Mouse (Mus musculus) fibroblast of lung, adult 2 months (primary cell): ENCODE data around the gene Aff4.

Experiments
- DNase-seq: peaks from one replicate; pipeline ENCODE4 v3.0.0-alpha.2; 2011; ENCODE audit warnings: low read depth

Gene Aff4

DNA sequence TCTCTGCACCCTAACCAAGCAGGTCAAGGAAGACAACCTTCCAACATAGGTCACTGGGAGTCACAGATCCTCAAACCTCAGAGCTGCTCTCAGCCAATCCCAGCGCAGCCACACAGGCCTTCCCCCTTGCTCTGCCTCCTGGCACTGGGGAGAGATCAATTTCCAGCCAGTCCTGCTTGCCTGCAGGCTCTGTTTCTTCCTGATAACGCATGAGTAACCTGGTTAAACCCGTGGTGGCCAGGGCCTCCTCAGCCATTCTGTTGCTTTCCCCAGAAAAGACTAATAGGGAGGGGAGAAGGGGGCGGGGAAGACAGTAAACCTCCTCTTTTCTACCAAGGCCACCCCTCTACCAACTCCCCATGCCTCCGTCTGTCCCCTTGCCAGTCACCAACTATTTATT lies 111.1 kb downstream of the Aff4 start:
- no peak for DNase-seq

DNA sequence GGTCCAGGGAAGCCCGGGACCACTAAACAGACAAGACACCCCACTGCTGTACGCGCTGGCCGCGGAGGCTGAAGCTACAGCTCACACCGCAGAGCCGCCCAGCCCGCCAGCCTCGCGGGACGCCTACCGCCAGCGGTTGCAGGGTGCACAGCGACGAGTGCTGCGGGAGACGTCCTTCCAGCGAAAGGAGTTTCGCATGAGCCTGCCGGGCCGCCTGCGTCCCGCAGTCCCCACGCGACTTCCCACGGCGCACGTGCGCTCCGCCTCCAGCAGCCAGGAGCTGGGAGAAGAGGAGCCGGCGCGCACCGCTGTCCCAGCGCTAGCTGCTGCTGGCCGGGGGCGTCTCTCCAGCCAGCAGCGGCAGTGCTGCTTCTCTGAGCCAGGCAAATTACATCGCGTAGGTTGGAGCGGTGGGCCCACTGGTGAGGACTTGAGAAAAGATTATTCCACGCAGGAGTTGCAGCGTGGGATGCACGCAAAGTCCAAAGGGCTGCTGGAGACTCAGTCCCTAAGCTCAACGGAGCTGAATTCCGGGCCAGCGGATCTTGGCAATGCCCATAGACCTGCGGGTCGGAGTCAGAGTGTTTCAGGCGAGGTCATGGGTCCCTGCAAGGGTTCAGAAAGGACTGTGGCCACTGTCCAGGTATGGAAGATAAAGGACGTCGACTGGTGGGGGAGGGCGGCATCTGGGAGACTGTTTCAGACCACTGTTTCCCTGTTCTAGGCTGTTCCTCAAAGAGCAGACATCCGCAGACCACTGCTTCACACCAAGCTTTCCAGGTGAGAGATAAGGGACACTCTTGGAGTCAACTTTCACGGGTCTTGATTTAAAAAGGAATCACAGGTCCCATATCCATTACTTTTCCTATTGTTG lies 113.2 kb downstream of the Aff4 start:
- no peak for DNase-seq

DNA sequence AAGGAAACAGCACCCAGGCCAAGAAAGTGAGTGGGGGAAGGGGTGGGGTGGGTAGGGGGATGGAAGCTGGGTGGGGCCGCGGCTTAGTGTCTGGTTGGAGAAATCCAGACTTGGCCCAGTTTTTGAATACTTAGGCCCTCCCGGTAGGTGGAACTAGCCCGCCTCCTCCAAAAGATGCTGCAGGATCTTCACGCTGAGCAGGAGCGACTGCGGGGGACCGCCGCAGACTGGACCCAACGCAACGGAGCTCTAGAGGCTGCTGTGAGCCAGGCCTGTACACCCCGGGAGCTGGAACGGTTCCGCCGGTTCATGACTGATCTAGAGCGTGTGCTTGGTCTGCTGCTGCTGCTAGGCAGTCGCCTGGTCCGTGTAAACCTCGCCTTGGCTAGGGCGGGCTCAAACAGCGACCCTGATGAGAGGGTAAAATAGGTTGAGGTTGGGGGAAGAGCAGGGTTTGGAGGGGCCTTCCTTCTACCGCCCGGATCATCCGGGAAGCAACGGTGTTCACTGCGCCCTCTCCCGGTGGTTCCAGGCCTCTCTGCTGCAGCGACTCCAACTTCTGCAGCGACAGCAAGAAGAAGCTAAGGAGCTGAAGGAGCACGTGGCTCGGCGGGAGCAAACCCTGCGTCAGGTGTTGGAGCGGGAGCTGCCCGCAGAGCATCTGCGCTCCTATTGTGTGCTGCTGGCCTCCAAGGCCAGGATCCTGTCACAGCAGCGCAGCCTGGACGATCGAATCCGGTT lies 115.8 kb downstream of the Aff4 start:
- no peak for DNase-seq

DNA sequence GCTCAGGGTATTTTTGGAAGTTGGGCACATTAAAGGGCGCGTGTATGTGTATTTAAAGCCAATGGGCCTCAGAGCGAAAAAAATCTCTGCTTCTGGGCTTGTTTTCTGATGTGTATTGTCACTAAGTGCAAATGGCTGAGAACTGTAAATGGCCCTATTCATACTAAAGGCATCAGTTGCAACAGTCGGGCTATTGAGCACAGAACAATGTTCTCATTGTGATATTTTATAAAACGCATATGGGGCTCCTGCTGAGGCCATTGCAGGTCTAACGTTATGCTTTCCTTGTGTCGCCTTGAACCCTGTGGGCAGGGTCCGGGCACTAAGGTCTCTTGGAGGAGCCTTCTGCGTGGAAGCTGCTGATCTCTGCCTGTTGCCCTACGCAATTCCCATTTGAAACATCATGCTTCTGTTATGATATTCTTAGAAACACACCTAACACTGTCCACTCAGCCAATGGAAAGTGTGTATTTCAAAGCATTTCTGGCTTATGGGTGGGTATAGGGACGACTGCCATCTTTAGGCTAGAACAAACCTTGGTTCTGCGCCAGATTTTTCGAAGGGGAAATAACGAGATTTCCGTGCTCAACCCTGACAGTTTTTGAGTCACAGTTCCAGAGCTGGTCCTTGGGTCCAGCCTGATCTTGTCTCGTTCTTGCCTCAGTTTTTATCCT lies 118.8 kb downstream of the Aff4 start:
- DNase-seq = no peak

- peak; percentile 71 for DNase-seq
These were observed 119.5 kb downstream of the Aff4 start, which contains the start of gene Gm9837 for GRCm38 (mm10) chr11:53469968-53470695. Gene Gm9837 (minus strand): TSS chr11:53470479.
